Mouse (Mus musculus): ENCODE results near the gene Svep1. TPM values are rescaled to one million over a fixed set of nuclear protein-coding genes. Genes with fewer than 3 reads are reported as not detected.

Gene Svep1
- 10 to 100 TPM; 15.1 to 16.6 TPM for total RNA-seq (2021)
- long read RNA-seq, experiment 1, partial matches to known transcripts: 1 of 2 reads
- long read RNA-seq, experiment 1, other reads (novel, unspliced or antisense): 1 of 2 reads
- long read RNA-seq, experiment 2, partial matches to known transcripts: 1 of 2 reads
- long read RNA-seq, experiment 2, other reads (novel, unspliced or antisense): 1 of 2 reads

DNA sequence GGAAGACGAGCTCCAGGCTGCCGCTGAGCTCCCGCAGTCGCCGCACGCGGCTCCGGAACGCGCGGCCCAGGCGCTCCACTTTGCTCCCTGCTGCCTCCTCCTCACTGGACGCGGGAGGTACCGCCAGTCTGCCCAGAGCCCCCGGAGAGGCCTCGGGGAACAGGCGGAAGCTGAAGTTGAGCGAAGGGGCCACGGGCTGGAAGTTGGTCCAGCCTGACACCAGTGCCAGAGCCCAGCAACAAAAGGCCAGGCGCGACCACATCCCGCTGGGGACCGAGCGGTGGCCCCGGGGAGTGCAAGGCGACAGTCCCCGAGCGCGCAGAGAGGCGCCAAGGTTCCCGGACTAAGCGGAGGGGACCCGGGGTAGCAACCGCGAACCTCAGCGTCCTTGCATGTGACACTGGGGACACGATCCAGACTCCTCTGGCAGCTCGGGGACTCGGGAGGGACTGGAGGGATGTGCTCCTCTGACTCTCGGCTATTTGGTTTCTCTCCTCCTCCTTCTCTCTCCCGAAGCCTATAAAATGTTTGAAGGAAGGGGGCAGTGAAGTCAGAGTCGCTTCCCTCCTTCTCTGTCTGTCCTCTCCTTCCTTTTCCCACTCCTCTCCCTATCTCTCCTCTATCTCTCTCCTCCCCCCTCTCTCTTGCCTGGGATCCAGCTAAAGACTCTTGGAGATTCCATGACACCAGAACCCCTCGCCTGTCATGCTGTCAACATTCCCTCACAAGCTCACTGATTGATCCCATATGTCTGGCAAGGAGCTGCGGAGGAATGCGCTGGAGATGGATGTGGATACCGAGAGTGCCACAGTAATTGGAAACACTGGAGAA lies at the start of gene Svep1:
Svep1 (minus strand) TSS at position 745 of the 831 bp plus-strand sequence.
- peak; percentile 27 for DNase-seq

DNA sequence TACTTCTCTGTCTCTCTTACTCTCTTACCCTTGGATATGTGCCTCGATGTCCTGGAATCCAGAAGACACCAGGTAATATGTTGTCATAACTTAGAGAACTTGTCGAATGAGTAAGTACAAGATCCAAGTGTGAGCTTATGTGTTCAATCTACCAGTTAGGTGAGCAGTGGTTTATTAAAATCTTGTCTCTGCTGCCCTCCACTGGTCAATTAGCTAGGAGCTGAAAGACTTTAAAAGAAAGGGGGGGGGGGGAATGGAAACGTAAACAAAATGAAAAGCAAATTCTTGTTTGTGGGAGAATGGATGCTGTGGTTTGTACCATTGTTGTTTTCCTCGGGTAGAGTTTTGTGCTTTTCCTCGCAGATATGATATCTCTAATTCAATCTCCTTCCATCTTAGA lies 46.8 kb upstream of the Svep1 start:
- DNase-seq: peak; percentile 9 to 68

GRCm38 (mm10) chr4:58252381-58252780 lies 45.7 kb upstream of the Svep1 start:
- no peak for DNase-seq

GRCm38 (mm10) chr4:58245544-58245943 lies 38.9 kb upstream of the Svep1 start:
- no peak for DNase-seq

DNA sequence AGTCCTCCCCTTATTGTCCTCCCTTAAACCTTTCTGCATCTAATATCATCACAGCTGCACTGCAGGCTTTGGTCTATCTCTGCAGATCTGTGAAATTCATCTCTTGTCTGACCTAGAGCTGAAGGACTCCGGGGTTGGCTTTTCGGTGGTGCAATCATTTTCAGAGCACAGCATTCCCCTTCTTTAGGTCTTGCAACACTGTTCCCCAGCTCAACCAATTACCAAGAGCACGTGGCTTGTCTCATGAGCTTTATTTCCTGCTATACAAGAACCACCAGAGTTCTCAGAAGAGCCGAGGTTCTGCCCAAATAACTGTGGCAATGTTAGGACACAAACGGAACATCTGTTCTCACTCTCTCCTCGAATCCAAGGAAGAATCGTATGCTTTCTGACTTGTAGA lies 33.8 kb upstream of the Svep1 start:
- peak; percentile 31 to 52 for DNase-seq

- DNase-seq: no peak
Measured at GRCm38 (mm10) chr4:58235828-58236227, 29.2 kb upstream of the Svep1 start.

DNA sequence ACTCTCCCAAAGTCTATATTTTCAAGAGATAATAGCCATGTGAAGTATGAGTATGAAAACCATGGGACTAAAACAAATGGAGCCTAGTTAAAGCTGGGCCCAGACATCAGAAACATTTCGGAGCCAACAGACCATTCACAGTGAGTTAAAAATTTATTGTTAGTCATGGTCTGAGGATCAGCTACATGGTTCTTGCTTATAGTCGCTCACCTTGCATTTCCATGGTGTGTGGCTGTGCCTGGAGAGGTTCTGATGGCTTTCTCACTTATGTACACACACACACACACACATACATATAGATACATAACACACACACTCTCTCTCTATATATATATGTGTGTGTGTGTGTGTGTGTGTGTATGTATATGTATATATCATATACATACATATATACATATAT lies 16.8 kb upstream of the Svep1 start:
- no peak for DNase-seq

- no peak for DNase-seq
Measured at GRCm38 (mm10) chr4:58211374-58211773, 4.7 kb upstream of the Svep1 start.

DNA sequence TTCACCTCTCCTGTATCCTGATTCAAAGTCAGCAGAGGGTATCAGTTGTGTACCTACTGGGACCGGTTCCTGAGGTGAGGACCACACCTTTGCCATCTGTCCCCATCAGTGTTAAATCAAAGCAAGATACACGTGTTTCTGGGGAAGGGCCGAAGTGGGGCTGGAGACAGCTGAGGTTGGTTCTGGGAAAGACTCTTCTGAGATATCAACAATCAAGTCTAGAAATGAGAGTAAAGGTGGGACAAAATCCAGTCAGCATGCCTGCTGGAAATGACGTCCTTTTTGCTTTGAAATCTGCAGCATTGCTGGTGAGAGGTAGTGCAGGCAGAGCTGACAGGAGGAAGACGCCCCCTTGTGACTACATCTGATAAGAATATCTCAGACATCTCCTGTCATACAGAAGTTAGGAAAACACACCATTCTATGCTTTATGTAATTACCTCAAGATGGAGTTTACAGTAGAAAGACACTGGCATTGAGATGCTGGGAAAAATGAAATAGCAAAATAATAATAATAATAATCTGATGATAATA lies 4.0 kb upstream of the Svep1 start:
- DNase-seq: peak in 1 of 2 experiments; percentile 31

GRCm38 (mm10) chr4:58205750-58206114 lies 927 bp downstream of the Svep1 start:
- no peak for DNase-seq

- no peak for DNase-seq
Measured at GRCm38 (mm10) chr4:58201703-58202102, 5.0 kb downstream of the Svep1 start.

DNA sequence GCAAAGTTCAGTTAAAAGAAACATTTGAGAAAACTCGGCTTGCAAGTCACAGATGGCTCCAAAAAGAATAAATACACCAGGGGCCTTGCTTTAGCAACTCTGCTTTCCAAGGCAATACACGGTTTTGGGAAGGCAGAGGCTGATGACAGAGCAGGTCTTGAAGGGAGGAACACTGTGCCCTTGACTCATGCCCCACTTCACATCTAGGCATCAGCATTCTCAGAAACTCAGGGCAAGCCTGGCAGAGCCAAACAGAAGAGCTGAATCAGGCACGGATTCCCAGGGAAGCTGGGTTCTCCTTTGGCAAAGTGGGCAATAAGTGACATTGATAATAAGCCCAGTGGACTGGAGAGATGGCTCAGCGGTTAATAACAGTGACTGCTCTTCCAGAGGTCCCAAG lies 5.8 kb downstream of the Svep1 start:
- peak; percentile 32 to 52 for DNase-seq

DNA sequence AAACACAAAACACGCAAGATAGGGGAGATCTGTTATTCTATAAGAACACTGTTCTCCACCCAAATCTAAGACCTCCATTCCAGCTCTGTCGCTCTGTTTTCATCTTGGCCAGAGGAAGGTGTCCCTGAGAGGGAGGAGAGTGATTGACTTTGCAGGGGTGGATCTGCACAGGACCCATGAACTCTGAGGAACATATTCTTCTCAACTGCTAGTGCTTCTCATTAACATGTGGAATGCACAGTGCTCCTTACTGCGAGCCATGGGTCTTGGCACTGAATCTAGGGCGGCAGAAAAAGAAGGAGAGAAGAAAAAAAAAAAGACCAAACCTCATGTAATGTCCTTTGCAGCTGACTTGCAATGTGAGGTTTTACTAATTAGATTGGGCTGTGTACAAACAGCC lies 9.4 kb downstream of the Svep1 start:
- no peak for DNase-seq

- DNase-seq: no peak
Measured at GRCm38 (mm10) chr4:58196795-58197194, 9.9 kb downstream of the Svep1 start.

DNA sequence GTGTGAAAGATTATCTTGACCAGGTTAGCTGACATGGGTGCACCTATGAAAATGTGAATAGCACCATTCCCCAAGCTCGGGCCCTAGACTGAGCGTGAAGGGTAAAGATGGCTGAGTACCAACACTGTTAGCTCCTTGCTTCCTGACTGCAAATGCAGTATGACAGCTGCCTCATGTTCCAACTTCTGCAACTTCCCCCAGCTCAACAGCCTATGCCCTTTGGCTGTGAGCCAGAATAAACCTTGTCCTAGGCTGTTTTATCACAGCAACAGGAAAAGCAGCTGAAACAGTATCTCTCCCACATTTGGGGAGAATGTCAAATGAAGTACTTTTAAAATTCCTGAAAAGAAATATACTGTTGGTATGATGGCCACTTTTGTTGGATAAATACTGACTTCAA lies 10.7 kb downstream of the Svep1 start:
- DNase-seq: peak in 1 of 2 experiments; percentile 22

- no peak for DNase-seq
Measured at GRCm38 (mm10) chr4:58189281-58189680, 17.4 kb downstream of the Svep1 start.

DNA sequence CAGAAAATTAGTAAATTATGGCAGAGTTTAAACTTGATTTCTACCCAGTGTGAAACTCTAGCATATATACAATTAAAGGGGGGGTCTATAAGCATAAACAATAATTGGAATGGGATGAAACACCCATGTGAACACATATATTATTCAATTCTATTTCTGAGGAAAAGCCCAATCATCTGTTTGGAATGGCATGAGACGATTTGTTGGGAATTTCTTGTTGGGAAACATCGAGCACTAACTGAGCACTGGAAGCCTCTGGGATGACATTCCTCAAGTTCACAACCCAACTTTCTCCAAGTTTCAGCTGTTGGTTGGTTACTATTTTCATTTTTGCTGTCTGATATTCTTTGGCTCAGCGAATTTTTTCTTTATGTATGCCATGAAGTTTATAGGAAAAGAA lies 21.3 kb downstream of the Svep1 start:
- DNase-seq: no peak

DNA sequence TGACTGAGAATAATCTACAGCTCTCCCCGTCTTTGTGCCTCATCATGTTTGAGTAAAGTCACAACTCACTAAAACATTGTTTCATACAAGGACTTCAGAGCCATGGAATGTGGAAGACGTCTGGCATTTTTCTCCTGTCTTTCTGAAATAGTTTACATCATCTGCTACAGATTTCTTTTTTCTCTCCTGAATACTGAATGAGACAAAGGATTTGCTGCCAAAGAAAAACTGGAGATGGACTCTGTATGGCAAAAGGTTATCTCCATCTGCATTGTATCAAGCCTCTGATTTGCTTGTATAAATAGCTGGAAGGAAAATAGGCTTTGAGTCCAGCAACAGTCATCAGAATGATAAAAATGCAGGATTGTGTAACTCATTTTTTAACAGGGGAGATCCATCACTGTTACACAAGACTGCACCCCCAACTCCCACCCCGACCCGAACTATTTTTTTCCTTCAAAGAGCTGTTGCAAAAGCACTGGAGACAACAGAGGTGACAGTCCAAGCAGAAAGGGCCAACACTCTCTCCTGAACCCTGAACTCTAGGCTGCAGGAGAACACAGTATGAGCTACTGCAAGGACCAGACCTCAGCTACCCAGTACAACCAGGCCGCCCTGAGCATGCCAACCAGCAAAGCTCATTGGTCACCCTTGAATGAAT lies 21.8 kb downstream of the Svep1 start:
- DNase-seq: peak in 1 of 2 experiments; percentile 16

- DNase-seq: no peak
Measured at GRCm38 (mm10) chr4:58183897-58184296, 22.8 kb downstream of the Svep1 start.

GRCm38 (mm10) chr4:58178489-58178888 lies 28.2 kb downstream of the Svep1 start:
- no peak for DNase-seq

GRCm38 (mm10) chr4:58177256-58177655 lies 29.4 kb downstream of the Svep1 start:
- peak in 1 of 2 experiments; percentile 28 for DNase-seq

- no peak for DNase-seq
Measured at GRCm38 (mm10) chr4:58174435-58174987, 32.1 kb downstream of the Svep1 start.

- no peak for DNase-seq
Measured at GRCm38 (mm10) chr4:58173401-58173800, 33.3 kb downstream of the Svep1 start.
